17 mouse cellular contexts compared by ENCODE assay signal in the genomic region with DNA sequence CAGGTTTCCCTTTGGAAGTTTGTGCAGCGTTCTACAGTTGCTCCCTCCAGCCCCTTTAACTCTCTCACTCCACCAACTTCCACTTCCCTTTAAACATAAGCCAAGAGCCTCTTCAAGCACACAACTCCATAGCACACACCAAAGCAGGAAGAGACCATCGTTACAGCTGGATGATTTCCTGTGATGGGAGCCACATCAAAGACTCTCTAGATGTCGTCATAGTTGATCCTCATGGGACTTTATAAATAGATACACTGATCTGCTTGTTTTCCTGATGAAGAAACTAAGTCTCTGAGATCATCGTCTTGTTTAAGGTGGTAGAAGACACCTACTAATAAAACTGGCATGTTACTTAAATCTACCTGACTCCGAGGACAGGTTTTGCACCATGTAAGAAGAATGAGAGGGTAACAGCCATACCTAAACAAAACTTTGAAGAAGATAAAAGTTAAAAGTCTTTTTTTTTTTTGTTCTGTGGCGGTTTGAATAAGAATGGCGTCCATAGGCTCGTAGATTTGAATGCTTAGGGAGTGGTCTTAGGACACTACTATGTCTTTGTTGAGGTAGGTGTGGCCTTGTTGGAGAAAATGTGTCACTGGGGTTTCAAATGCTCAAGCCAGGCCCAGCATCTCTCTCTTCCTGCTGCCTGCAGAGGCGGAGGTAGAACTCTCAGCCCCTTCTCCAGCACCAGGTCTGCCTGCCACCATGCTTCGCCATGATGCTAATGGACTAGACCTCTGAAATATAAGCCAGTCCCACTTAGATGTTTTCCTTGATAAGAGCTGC.
"Had no signal": no experiment of that assay in that cellular context is flagged by ENCODE, and none has a peak within 500 bp of the region (broad histone marks: within the 10 kb centered on the region; RNA-seq: fewer than 3 reads in every experiment).

No protein-coding gene starts in this region.

- H3K4me3 ChIP-seq: liver, embryonic 12.5 days; megakaryocyte, embryonic 14.5 days; midbrain, embryonic 15.5 days; stomach, embryonic 15.5 days had no signal

- H3K27me3 ChIP-seq: liver, embryonic 12.5 days; megakaryocyte, embryonic 14.5 days; midbrain, embryonic 15.5 days; stomach, embryonic 15.5 days had no signal

- DNase-seq: kidney, adult 9 months; kidney, postnatal 36 days; layer of hippocampus, adult 9-11 months; layer of hippocampus, postnatal 36 days; right cerebral cortex, adult 18-20 months; right cerebral cortex, postnatal 25 days; thymus, adult 2 months; thymus, postnatal 25 days had no signal

- ATAC-seq: intestine, postnatal 0 days; liver, embryonic 12.5 days; lung, postnatal 0 days; midbrain, embryonic 15.5 days had no signal

- H3K9ac ChIP-seq: liver, embryonic 12.5 days; midbrain, embryonic 15.5 days; stomach, embryonic 15.5 days had no signal

- H3K4me1 ChIP-seq: liver, embryonic 12.5 days; megakaryocyte, embryonic 14.5 days; midbrain, embryonic 15.5 days; stomach, embryonic 15.5 days had no signal

- H3K4me2 ChIP-seq: liver, embryonic 12.5 days; midbrain, embryonic 11.5 days; midbrain, embryonic 15.5 days; stomach, embryonic 15.5 days had no signal

- H3K36me3 ChIP-seq: liver, embryonic 12.5 days; midbrain, embryonic 15.5 days; stomach, embryonic 15.5 days had no signal

- H3K9me3 ChIP-seq: liver, embryonic 12.5 days; midbrain, embryonic 15.5 days; stomach, embryonic 15.5 days had no signal

- H3K27ac ChIP-seq: kidney, postnatal 0 days; liver, embryonic 12.5 days; macrophage; midbrain, embryonic 15.5 days; stomach, embryonic 15.5 days had no signal
